Mouse (Mus musculus) stomach, embryonic 14.5 days (tissue): ENCODE results near the gene Rbfox2. TPM values are rescaled to one million over a fixed set of nuclear protein-coding genes. Genes with fewer than 3 reads are reported as not detected.

Experiments used
- ATAC-seq: fragments of 200-750 bp; cut with Nextera tagmentation; 2 replicates; pipeline ENCODE4 v1.8.0; 2017; ENCODE audit warnings: low read depth, moderate TSS enrichment; ENCODE audit not compliant: insufficient number of reproducible peaks, insufficient read depth, low FRiP score
- H3K27ac ChIP-seq: fragments of 300-500 bp; sonication (generic); 2 replicates; pipeline ENCODE4 v1.5.1; 2014; ENCODE audit warnings: mild to moderate bottlenecking, low read length, moderate library complexity, mixed read lengths
- H3K27me3 ChIP-seq: fragments of 300-500 bp; sonication (generic); 2 replicates; pipeline ENCODE4 v1.6.1; 2014; ENCODE audit warnings: low read length, control low read depth, mixed read lengths; ENCODE audit not compliant: control insufficient read depth, insufficient read depth
- H3K36me3 ChIP-seq: fragments of 300-500 bp; sonication (generic); 2 replicates; pipeline ENCODE4 v1.6.1; 2014; ENCODE audit warnings: mild to moderate bottlenecking, control low read depth, low read length, moderate library complexity, mixed read lengths; ENCODE audit not compliant: control insufficient read depth, insufficient read depth
- H3K4me1 ChIP-seq: fragments of 300-500 bp; sonication (generic); 2 replicates; pipeline ENCODE4 v1.6.1; 2014; ENCODE audit warnings: low read length, control low read depth, mixed read lengths; ENCODE audit not compliant: control insufficient read depth, insufficient read depth
- H3K4me2 ChIP-seq: fragments of 300-500 bp; sonication (generic); replicated peaks from 2 replicates; pipeline ENCODE4 v1.6.1; 2014; ENCODE audit warnings: low read depth, low read length, control low read depth
- H3K4me3 ChIP-seq: fragments of 300-500 bp; sonication (generic); 2 replicates; pipeline ENCODE4 v1.5.1; 2014; ENCODE audit warnings: low read depth, low read length, control low read depth
- H3K9ac ChIP-seq: fragments of 300-500 bp; sonication (generic); replicated peaks from 2 replicates; pipeline ENCODE4 v1.6.1; 2014; ENCODE audit warnings: low read depth, mild to moderate bottlenecking, control low read depth, low read length, moderate library complexity, mixed read lengths
- H3K9me3 ChIP-seq: fragments of 300-500 bp; sonication (generic); 2 replicates; pipeline ENCODE4 v1.6.1; 2016; ENCODE audit warnings: low read depth, low read length, control low read depth; ENCODE audit not compliant: control insufficient read depth
- WGBS: fragments of 180-500 bp; shearing (Covaris S2); extraction: QIAGEN DNeasy Blood & Tissue Kit; methylation state at CpG from one replicate; pipeline ENCODE4 v1.1.7; 2014; 5-methylcytosine and 5-hydroxymethylcytosine counted together
- polyA plus RNA-seq: library from polyadenylated mRNA; unstranded; fragments of >200 nt; fragmentation: Nextera tagmentation; extraction: Ambion mirVana; gene quantifications from 2 replicates; pipeline ENCODE4 v1.2.1, GENCODE M21; 2014

Gene Rbfox2
- polyA plus RNA-seq, 1 experiment from 2014 or later, result 90.5 TPM

DNA sequence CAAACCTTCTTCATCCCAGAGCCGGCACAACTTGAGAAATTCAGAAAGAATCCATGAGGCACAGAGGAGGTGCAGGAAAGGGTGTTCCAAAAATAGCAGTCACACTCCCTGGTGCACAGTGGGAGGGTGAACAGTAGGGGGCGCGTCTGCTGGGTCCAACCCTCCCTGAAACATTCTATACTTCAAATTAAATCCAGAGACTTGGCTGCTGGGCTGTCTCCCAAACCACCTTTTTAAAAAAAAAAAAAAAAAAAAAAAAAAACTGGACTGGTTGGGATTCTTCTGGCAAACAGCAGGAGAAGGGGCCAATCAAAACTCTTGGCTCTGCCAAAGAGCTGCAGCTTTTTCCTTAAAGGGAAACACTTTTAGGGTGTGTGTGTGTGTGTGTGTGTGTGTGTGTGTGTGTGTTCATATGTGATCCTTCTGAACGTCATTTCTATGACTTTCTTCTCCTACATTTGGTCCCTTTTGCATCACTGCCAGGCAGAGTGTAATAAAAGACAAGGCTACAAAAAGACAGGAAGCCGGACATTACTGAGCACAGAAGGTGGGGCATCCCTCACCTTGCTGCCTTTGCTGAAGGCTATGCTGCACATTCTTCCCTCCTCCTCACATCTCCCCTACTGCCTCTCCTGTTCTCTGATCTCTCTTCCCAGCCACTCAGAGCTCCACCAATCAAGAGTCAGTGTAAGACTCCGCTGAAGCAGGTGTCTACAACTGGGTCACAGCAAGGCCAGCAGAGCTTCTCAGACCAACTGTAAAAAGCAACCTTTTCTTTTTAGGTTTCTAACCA, 49.2 kb downstream of the Rbfox2 start:
- H3K27ac ChIP-seq, result peak overlapping the region; percentile 64; the same call in 1 of the 2 replicates
- no peak overlapping the region for H3K9ac ChIP-seq
- H3K27me3 ChIP-seq, result no peaks in the 10 kb centered on the region
- ATAC-seq, result peak; percentile 56; the same call in 1 of the 2 replicates
- no peaks in the 10 kb centered on the region for H3K36me3 ChIP-seq
- H3K4me1 ChIP-seq, result peaks cover 22% of the 10 kb centered on the region; the same call in 1 of the 2 replicates
- 27% methylated on average over 6 of the region's 6 CpGs for WGBS
- no peak overlapping the region for H3K4me3 ChIP-seq
- H3K4me2 ChIP-seq, result no peak overlapping the region
- no peaks in the 10 kb centered on the region for H3K9me3 ChIP-seq

DNA sequence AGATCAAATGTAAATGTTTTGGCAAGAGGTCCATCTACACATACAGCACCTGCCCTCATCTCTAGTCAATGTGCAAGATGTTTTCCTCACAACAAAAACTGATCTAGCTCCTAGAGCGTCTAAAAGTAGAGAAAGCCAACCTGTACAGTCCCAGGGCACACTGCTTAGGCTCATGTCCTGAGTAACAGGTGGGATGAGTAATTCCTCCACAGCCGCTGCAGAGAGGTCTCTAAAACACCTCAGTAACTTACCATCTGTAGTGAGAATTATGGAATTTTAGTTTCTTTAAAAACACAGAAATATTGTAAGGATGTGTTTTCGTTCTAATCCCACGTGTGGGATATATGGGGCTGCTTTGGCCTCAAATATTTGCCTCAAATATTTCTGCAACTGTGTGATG, 50.0 kb downstream of the Rbfox2 start:
- H3K9ac ChIP-seq, result no peak overlapping the region
- no peaks in the 10 kb centered on the region for H3K9me3 ChIP-seq
- H3K4me3 ChIP-seq, result no peak overlapping the region
- no peak overlapping the region for H3K4me2 ChIP-seq
- H3K27ac ChIP-seq, result no peak overlapping the region; the same call in 1 of the 2 replicates
- no peaks in the 10 kb centered on the region for H3K36me3 ChIP-seq
- H3K27me3 ChIP-seq, result no peaks in the 10 kb centered on the region
- 76% methylated on average over 4 of the region's 4 CpGs for WGBS
- peaks cover 22% of the 10 kb centered on the region; the same call in 1 of the 2 replicates for H3K4me1 ChIP-seq
- ATAC-seq, result no peak

DNA sequence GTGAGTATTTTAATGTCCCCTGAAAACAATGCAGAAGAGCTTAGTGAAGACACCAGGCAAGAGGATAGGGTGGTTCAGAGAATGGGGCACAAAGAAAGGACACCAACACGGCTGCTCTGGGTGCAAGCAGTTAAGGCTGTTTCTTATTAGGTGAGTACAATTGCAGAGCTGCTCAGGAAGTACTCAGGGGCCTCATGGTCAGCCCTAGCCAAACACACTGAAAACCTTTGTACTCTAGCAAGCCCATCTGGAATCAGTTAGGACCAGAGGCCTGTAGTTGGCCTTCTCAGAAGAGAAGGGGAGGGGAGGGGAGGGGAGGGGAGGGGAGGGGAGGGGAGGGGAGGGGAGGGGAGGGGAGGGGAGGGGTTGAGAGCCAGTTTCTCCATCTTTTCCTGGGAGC, 52.2 kb downstream of the Rbfox2 start:
- peaks cover 25% of the 10 kb centered on the region; the same call in 1 of the 2 replicates for H3K4me1 ChIP-seq
- H3K9ac ChIP-seq, result no peak overlapping the region
- 21% methylated on average over 1 of the region's 1 CpGs for WGBS
- no peaks in the 10 kb centered on the region for H3K36me3 ChIP-seq
- no peaks in the 10 kb centered on the region for H3K9me3 ChIP-seq
- peak; percentile 76; the same call in 1 of the 2 replicates for ATAC-seq
- H3K27ac ChIP-seq, result peak overlapping the region; percentile 35; the same call in 1 of the 2 replicates
- H3K4me3 ChIP-seq, result no peak overlapping the region
- H3K4me2 ChIP-seq, result no peak overlapping the region
- no peaks in the 10 kb centered on the region for H3K27me3 ChIP-seq

DNA sequence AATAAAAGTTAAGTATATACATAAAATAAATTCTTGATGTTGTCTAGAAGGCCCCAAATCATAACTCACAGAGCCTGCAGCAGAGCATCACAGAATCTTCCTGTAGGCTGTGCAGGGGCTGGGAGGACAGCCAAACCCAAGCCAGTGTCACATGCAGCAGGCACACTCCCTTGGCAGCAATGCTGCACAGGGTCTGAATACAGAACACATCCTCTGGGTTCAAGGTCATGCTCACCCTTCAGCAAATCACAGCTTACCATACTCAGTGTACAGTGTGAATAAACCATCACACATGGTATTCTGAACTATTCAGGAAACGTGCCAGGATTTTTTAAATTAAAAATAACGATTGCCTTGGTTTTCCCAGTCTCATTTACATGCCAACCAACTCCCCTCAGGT, 52.7 kb downstream of the Rbfox2 start:
- peaks cover 25% of the 10 kb centered on the region; the same call in 1 of the 2 replicates for H3K4me1 ChIP-seq
- no peak for ATAC-seq
- H3K9ac ChIP-seq, result no peak overlapping the region
- WGBS, result 36% methylated on average over 2 of the region's 2 CpGs
- H3K9me3 ChIP-seq, result no peaks in the 10 kb centered on the region
- no peak overlapping the region for H3K4me3 ChIP-seq
- H3K27me3 ChIP-seq, result no peaks in the 10 kb centered on the region
- H3K36me3 ChIP-seq, result no peaks in the 10 kb centered on the region
- H3K4me2 ChIP-seq, result no peak overlapping the region
- peak overlapping the region; percentile 35; the same call in 1 of the 2 replicates for H3K27ac ChIP-seq

DNA sequence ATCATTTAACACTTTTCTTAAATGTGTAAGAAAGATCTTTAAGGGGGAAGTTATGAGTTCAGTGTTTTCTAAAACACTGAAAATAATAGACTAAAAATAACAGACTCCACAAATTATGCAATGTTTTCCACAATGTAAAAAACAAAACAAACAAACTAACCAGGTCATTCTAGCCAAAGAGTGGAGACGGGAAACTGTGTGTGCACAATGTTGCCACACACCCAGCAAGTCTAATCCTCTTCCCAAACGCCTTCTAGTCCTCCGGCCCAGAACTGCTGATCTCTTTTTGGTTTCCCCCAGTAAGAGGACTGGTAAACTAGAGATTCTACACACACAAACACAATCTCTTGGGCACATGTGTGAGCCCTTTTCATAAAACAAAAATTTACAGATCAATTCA, 55.1 kb downstream of the Rbfox2 start:
- H3K4me1 ChIP-seq, result peaks cover 16% of the 10 kb centered on the region; the same call in 1 of the 2 replicates
- no peak overlapping the region for H3K27ac ChIP-seq
- WGBS, result 84% methylated on average over 3 of the region's 3 CpGs
- H3K4me2 ChIP-seq, result no peak overlapping the region
- no peaks in the 10 kb centered on the region for H3K36me3 ChIP-seq
- no peak overlapping the region for H3K4me3 ChIP-seq
- no peaks in the 10 kb centered on the region for H3K9me3 ChIP-seq
- no peak for ATAC-seq
- no peak overlapping the region for H3K9ac ChIP-seq
- no peaks in the 10 kb centered on the region for H3K27me3 ChIP-seq

DNA sequence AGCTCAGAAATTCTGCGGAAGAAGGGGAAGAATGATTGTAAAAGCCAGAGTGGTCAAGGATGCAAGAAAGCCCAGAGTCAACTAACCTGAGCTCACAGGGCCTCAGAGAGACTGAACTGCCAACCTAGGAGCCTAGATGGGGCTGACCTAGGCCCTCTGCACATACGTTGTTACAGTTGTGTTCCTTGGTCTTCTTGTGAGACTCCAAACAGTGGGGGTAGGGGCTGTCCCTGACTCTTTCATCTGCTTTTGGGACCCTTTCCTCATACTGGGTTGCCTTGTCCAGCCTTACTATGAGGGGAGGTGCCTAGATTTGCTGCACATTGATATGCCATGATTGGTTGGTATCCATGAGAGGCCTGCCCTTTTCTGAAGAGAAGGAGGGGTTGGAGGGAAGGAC, 56.0 kb downstream of the Rbfox2 start:
- no peaks in the 10 kb centered on the region for H3K9me3 ChIP-seq
- H3K36me3 ChIP-seq, result no peaks in the 10 kb centered on the region
- peaks cover 24% of the 10 kb centered on the region for H3K4me1 ChIP-seq
- no peak overlapping the region for H3K9ac ChIP-seq
- no peak for ATAC-seq
- H3K4me3 ChIP-seq, result no peak overlapping the region
- no peak overlapping the region for H3K27ac ChIP-seq
- no peaks in the 10 kb centered on the region for H3K27me3 ChIP-seq
- H3K4me2 ChIP-seq, result no peak overlapping the region
- WGBS, result 92% methylated on average over 2 of the region's 2 CpGs

DNA sequence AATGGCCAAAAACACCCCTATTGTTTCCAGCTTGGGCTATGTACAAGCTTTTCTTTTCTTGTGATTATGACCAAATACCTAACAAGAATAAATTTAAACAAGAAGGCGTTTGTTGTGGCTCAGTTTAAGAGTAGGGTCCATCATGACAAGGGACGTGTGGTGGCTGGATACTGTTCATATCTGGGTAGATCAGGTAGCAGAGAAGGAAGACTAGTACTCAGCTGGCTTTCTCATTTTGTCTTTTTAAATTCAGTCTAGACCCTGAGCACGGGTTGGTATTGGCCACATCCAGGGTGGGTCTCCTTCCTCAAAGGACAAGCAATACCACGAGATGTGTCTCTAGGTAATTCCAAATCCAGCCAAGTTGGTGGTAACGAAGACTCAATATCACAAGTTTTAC, 57.4 kb downstream of the Rbfox2 start:
- Histone ChIP-seq H3K27me3 (no peaks in the 10 kb centered on the region), H3K4me1 (peaks cover 22% of the 10 kb centered on the region), H3K4me2 (no peak overlapping the region), H3K4me3 (no peak overlapping the region), H3K36me3 (no peaks in the 10 kb centered on the region), H3K9me3 (no peaks in the 10 kb centered on the region), H3K27ac (no peak overlapping the region), H3K9ac (no peak overlapping the region)
- 83% methylated on average over 5 of the region's 5 CpGs for WGBS
- ATAC-seq, result no peak

DNA sequence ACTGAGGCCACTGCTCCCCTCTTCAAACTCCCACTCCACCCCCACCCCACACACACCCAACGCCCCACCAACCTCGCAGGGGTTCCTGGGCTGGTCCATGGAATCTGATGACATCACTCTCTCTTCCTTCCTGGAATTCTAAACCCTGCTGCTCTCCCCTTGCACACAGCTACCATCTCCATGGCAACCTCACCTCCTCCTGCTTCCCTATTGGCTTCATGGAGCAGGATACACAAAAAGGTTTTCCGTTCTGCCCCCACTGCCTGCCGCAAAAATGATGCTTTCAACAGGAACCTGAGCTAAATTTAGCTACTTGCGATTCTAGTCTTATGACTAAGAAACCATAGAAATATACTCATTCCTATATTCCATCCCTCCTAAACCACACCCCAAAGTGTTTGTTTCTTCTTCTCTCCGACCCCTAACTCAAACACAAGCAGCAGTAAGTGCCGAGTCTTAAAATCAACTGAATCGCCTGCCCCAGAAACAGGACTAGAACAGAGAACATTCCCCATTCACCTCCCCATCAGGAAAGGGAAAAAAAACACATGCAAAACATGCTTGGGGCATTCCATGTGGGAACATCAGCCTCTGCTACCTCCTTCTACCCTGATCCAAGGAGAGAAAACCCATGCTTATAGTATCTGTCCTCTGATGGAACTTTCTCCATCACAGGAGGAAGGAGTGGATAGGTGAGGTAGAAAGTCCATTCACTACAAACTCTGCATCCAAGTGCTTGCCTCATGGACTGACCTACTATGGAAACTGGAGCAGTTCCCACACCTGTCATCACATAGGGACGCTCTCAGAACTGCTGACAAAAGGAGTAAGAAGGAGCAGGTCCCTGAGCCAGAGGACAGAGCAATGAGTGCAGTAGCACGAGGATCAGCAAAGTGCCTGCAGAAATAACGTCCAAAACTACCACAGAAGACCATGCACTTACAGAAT, 61.1 kb downstream of the Rbfox2 start:
- Histone ChIP-seq H3K9ac (no peak overlapping the region), H3K36me3 (no peaks in the 10 kb centered on the region), H3K27me3 (no peaks in the 10 kb centered on the region), H3K4me2 (no peak overlapping the region), H3K4me3 (no peak overlapping the region), H3K27ac (no peak overlapping the region), H3K4me1 (peaks cover 15% of the 10 kb centered on the region), H3K9me3 (no peaks in the 10 kb centered on the region)
- ATAC-seq, result peak; percentile 78; the same call in 1 of the 2 replicates
- WGBS, result 13% methylated on average over 11 of the region's 11 CpGs
